In the genomic region with DNA sequence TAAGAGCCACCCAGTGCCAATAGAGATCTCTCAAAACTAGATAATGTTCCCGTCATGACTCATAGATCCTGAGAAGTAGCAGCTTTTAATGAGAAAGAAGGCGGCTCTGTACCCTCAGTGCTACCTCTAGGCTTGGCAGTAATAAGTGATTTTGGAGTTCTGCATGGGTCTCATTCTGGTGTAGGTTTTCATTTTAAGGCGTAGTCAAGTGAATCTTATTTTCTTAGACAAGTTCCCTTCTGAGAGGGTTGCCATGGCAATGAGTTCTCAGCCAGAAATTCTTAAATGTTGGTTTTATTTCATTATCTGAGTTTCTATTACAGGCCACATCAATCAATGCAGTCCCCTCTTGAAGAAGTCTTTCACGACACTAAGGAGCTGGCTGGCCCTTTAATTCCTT, we compare ENCODE assay signal across 20 mouse cellular contexts.
DNase-seq lines count a peak whose midpoint lies in the region; ATAC-seq lines count a peak whose summit lies in the region.
"Had no signal": no experiment of that assay in that cellular context is flagged by ENCODE, and none has a peak within 500 bp of the region (broad histone marks: within the 10 kb centered on the region; RNA-seq: fewer than 3 reads in every experiment).

No protein-coding gene starts in this region.

- DNase-seq in right cerebral cortex, adult 18-20 months, result peak; percentile 19
- DNase-seq in right cerebral cortex, postnatal 4 days, result no peak
- peak; percentile 24 for DNase-seq in layer of hippocampus, adult 9-11 months
- no peak for DNase-seq in B cell, adult 2 months
- DNase-seq: adrenal gland, adult 8-10 months; cerebellum, adult 9-10 months; embryo, embryonic 11 days; heart, adult 18-20 months; kidney, adult 11 months; kidney, postnatal 4 days; lung, postnatal 10 days; thymus, adult 18-20 months had no signal

- no peaks in the 10 kb centered on the region for H3K4me1 ChIP-seq in kidney, embryonic 15.5 days
- no peaks in the 10 kb centered on the region for H3K4me1 ChIP-seq in kidney, embryonic 16.5 days (ENCODE audit: insufficient read depth, low read length)
- H3K4me1 ChIP-seq in heart, embryonic 11.5 days (ENCODE audit: control insufficient read depth, insufficient read depth, low read length), result no peaks in the 10 kb centered on the region
- H3K4me1 ChIP-seq: hindbrain, embryonic 13.5 days; limb, embryonic 13.5 days; liver, embryonic 15.5 days had no signal

- no peak overlapping the region for H3K9ac ChIP-seq in kidney, embryonic 15.5 days
- H3K9ac ChIP-seq in kidney, embryonic 16.5 days (replicated peaks; ENCODE audit: low read length), result no peak overlapping the region
- no peak overlapping the region for H3K9ac ChIP-seq in heart, embryonic 11.5 days (ENCODE audit: low read depth, low read length)
- H3K9ac ChIP-seq: hindbrain, embryonic 13.5 days; limb, embryonic 13.5 days; liver, embryonic 15.5 days had no signal

- H3K4me3 ChIP-seq in kidney, embryonic 15.5 days (replicated peaks), result no peak overlapping the region
- H3K4me3 ChIP-seq in kidney, embryonic 16.5 days (ENCODE audit: low read length), result no peak overlapping the region
- no peak overlapping the region for H3K4me3 ChIP-seq in heart, embryonic 11.5 days (ENCODE audit: low read depth, low read length)
- H3K4me3 ChIP-seq: erythroblast, embryonic 14.5 days; hindbrain, embryonic 13.5 days; limb, embryonic 13.5 days; liver, embryonic 15.5 days had no signal

- H3K9me3 ChIP-seq in kidney, embryonic 15.5 days (replicated peaks), result no peaks in the 10 kb centered on the region
- H3K9me3 ChIP-seq in kidney, embryonic 16.5 days (ENCODE audit: low read length), result no peaks in the 10 kb centered on the region
- no peaks in the 10 kb centered on the region for H3K9me3 ChIP-seq in heart, embryonic 11.5 days (replicated peaks; ENCODE audit: control insufficient read depth, low read length)
- H3K9me3 ChIP-seq: hindbrain, embryonic 13.5 days; limb, embryonic 13.5 days; liver, embryonic 15.5 days had no signal

- no peak overlapping the region for H3K27ac ChIP-seq in kidney, embryonic 15.5 days
- no peak overlapping the region for H3K27ac ChIP-seq in kidney, embryonic 16.5 days (ENCODE audit: low read length)
- H3K27ac ChIP-seq in heart, embryonic 11.5 days (ENCODE audit: low read depth, low read length), result no peak overlapping the region
- H3K27ac ChIP-seq: hindbrain, embryonic 13.5 days; limb, embryonic 13.5 days; liver, embryonic 15.5 days had no signal

- no peaks in the 10 kb centered on the region for H3K27me3 ChIP-seq in kidney, embryonic 15.5 days
- no peaks in the 10 kb centered on the region for H3K27me3 ChIP-seq in kidney, embryonic 16.5 days (ENCODE audit: insufficient read depth, low read length)
- H3K27me3 ChIP-seq in heart, embryonic 11.5 days (ENCODE audit: control insufficient read depth, insufficient read depth, low read length), result no peaks in the 10 kb centered on the region
- H3K27me3 ChIP-seq: hindbrain, embryonic 13.5 days; limb, embryonic 13.5 days; liver, embryonic 15.5 days had no signal

- H3K36me3 ChIP-seq in kidney, embryonic 15.5 days, result no peaks in the 10 kb centered on the region
- no peaks in the 10 kb centered on the region for H3K36me3 ChIP-seq in kidney, embryonic 16.5 days (ENCODE audit: insufficient read depth, low read length)
- H3K36me3 ChIP-seq in heart, embryonic 11.5 days (ENCODE audit: control insufficient read depth, insufficient read depth, low read length), result no peaks in the 10 kb centered on the region
- H3K36me3 ChIP-seq: hindbrain, embryonic 13.5 days; limb, embryonic 13.5 days; liver, embryonic 15.5 days had no signal

- no peak overlapping the region for H3K4me2 ChIP-seq in kidney, embryonic 15.5 days
- H3K4me2 ChIP-seq in kidney, embryonic 16.5 days (replicated peaks; ENCODE audit: low read depth, low read length), result no peak overlapping the region
- H3K4me2 ChIP-seq in heart, embryonic 11.5 days, result no peak overlapping the region
- H3K4me2 ChIP-seq: hindbrain, embryonic 13.5 days; limb, embryonic 13.5 days; liver, embryonic 15.5 days had no signal

- 64% methylated on average over 4 of the region's 4 CpGs for WGBS in kidney, embryonic 15.5 days
- 55% methylated on average over 4 of the region's 4 CpGs for WGBS in kidney, embryonic 16.5 days
- WGBS in heart, embryonic 11.5 days (ENCODE audit: insufficient replicate concordance), result 75% methylated on average over 4 of the region's 4 CpGs

- peak; percentile 52; the same call in 1 of the 2 replicates for ATAC-seq in kidney, embryonic 15.5 days (replicated peaks; ENCODE audit: low FRiP score)
- no peak for ATAC-seq in kidney, embryonic 16.5 days (ENCODE audit: low FRiP score, low TSS enrichment)
- ATAC-seq in heart, embryonic 11.5 days (replicated peaks; ENCODE audit: insufficient number of reproducible peaks, low FRiP score, low TSS enrichment), result no peak
- ATAC-seq: CD4-positive, CD25-positive, alpha-beta regulatory T cell, adult 4 months had no signal

Comparison
In these comparisons a context has a peak if more than half of its experiments do, and no peak if none do; other contexts are left out.
1. DNase-seq: peak in right cerebral cortex, adult 18-20 months (single experiment) and layer of hippocampus, adult 9-11 months (single experiment); none in right cerebral cortex, postnatal 4 days (single experiment) and B cell, adult 2 months (0 of 2).